Mouse (Mus musculus) mouse trophoblast stem cell (cell line): ENCODE data around the gene Sac3d1.
"Not testable (repeated sequence)": the region's sequence is repeated elsewhere in the genome, so short reads cannot be mapped to it uniquely, and the experiment has no call there.

ENCODE experiments used
- in situ Hi-C, 2 experiments: fragments of 300-500 bp; cut with MseI, MboI; formaldehyde crosslinking; loops; 2 replicates in 1 of 2; 3 replicates in 1 of 2; pipeline ENCODE4 v1.15.1; 2025

The Sac3d1 gene

GRCm38 (mm10) chr19:6117986-6118676 lies at the start of gene Sac3d1:
TSS of gene Sac3d1 (minus strand) at chr19:6118650.
- in situ Hi-C loops = no loop called here

- in situ Hi-C loops = no loop called here
These were observed 48.3 kb upstream of the Sac3d1 start for GRCm38 (mm10) chr19:6166750-6167149.

- in situ Hi-C loops = no loop called here
These were observed 45.6 kb upstream of the Sac3d1 start for GRCm38 (mm10) chr19:6163872-6164547.

GRCm38 (mm10) chr19:6157220-6157619 lies 38.8 kb upstream of the Sac3d1 start:
- in situ Hi-C loops = no loop called here

GRCm38 (mm10) chr19:6156372-6156771 lies 37.9 kb upstream of the Sac3d1 start:
- in situ Hi-C loops = no loop called here

- in situ Hi-C loops = no loop called here
These were observed 36.7 kb upstream of the Sac3d1 start for GRCm38 (mm10) chr19:6155174-6155573.

- in situ Hi-C loops = no loop called here
These were observed 26.4 kb upstream of the Sac3d1 start for GRCm38 (mm10) chr19:6144842-6145241.

- in situ Hi-C loops = no loop called here
These were observed 22.9 kb upstream of the Sac3d1 start, which contains the start of gene Arl2 for GRCm38 (mm10) chr19:6141394-6141749. TSS of gene Arl2 (minus strand) at chr19:6141548.

GRCm38 (mm10) chr19:6140678-6141393 lies 22.4 kb upstream of the Sac3d1 start, which contains the start of gene Batf2:
TSS of gene Batf2 (plus strand) at chr19:6140983.
- in situ Hi-C loops = no loop called here

GRCm38 (mm10) chr19:6140374-6140677 lies 21.9 kb upstream of the Sac3d1 start:
- in situ Hi-C loops = no loop called here

GRCm38 (mm10) chr19:6139701-6140100 lies 21.3 kb upstream of the Sac3d1 start:
- in situ Hi-C loops = no loop called here

- in situ Hi-C loops = no loop called here
These were observed 17.9 kb upstream of the Sac3d1 start for GRCm38 (mm10) chr19:6136397-6136796.

- in situ Hi-C loops = not testable (repeated sequence)
These were observed 14.7 kb upstream of the Sac3d1 start for GRCm38 (mm10) chr19:6133197-6133596.

GRCm38 (mm10) chr19:6132171-6132827 lies 13.8 kb upstream of the Sac3d1 start:
- in situ Hi-C loops = no loop called here

- in situ Hi-C loops = not testable (repeated sequence)
These were observed 12.1 kb upstream of the Sac3d1 start for GRCm38 (mm10) chr19:6130414-6131128.

- in situ Hi-C loops = loop anchor here in 1 of 2 experiments (10.0 kb wide), 1 partner anchor 163 kb away; the partner anchor contains the start of gene Pola2
These were observed 9.4 kb upstream of the Sac3d1 start, which contains the start of gene Snx15 for GRCm38 (mm10) chr19:6127760-6128341. TSS of gene Snx15 (minus strand) at chr19:6128304.

GRCm38 (mm10) chr19:6126789-6127580 lies 8.5 kb upstream of the Sac3d1 start:
- in situ Hi-C loops = loop anchor here in 1 of 2 experiments (10.0 kb wide), 1 partner anchor 162 kb away; the partner anchor contains the start of gene Pola2

- in situ Hi-C loops = loop anchor here in 1 of 2 experiments (10.0 kb wide), 1 partner anchor 161 kb away; the partner anchor contains the start of gene Pola2
These were observed 7.8 kb upstream of the Sac3d1 start for GRCm38 (mm10) chr19:6126289-6126688.

- in situ Hi-C loops = loop anchor here in 1 of 2 experiments (10.0 kb wide), 1 partner anchor 160 kb away; the partner anchor contains the start of gene Pola2
These were observed 6.4 kb upstream of the Sac3d1 start for GRCm38 (mm10) chr19:6124898-6125297.

GRCm38 (mm10) chr19:6123330-6123729 lies 4.9 kb upstream of the Sac3d1 start:
- in situ Hi-C loops = loop anchor here in 1 of 2 experiments (10.0 kb wide), 1 partner anchor 159 kb away; the partner anchor contains the start of gene Pola2
